21 mouse cellular contexts compared by ENCODE assay signal in the genomic region with DNA sequence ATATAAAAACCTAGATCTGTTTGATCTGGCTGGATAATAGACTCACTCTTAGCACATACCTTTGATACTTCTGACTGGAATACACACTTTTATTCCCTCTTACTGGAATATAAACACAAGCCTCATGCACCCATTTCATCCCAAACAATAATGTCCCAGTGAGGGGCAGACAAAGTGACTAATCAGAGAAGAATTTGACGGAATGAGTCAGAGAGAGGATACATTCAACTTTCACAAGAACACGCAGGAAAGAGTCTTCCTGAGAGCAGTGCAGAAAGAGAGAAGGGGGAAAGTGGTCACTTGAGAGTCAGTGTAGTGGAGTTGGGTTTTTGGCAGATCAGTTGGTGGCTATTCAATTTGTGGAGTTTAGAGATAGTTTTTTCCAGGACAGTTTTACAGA.
"Had no signal": no experiment of that assay in that cellular context is flagged by ENCODE, and none has a peak within 500 bp of the region (broad histone marks: within the 10 kb centered on the region; RNA-seq: fewer than 3 reads in every experiment).

No protein-coding gene starts in this region.

- H3K4me3 ChIP-seq: lung, embryonic 15.5 days; megakaryocyte, embryonic 14.5 days; midbrain, embryonic 13.5 days; midbrain, embryonic 15.5 days; neural tube, embryonic 13.5 days; neural tube, embryonic 15.5 days had no signal

- DNase-seq: liver, postnatal 0 days; lung, adult 2 months; lung, postnatal 14 days; lung, postnatal 36 days; retina, postnatal 1 day; right cerebral cortex, adult 18-20 months; right cerebral cortex, postnatal 25 days; right cerebral cortex, postnatal 4 days; spleen, adult 18-20 months; thymus, adult 2 months; thymus, postnatal 14 days; thymus, postnatal 36 days had no signal

- H3K9ac ChIP-seq: liver, postnatal 0 days; lung, embryonic 15.5 days; midbrain, embryonic 13.5 days; midbrain, embryonic 15.5 days; neural tube, embryonic 13.5 days; neural tube, embryonic 15.5 days had no signal

- H3K27ac ChIP-seq: lung, embryonic 15.5 days; macrophage; midbrain, embryonic 13.5 days; midbrain, embryonic 15.5 days; neural tube, embryonic 13.5 days; neural tube, embryonic 15.5 days had no signal

- H3K4me1 ChIP-seq: lung, embryonic 15.5 days; megakaryocyte, embryonic 14.5 days; midbrain, embryonic 13.5 days; midbrain, embryonic 15.5 days; neural tube, embryonic 13.5 days; neural tube, embryonic 15.5 days had no signal

- H3K36me3 ChIP-seq: lung, embryonic 15.5 days; midbrain, embryonic 13.5 days; midbrain, embryonic 15.5 days; neural tube, embryonic 13.5 days; neural tube, embryonic 15.5 days had no signal

- H3K9me3 ChIP-seq: lung, embryonic 15.5 days; megakaryocyte, embryonic 14.5 days; midbrain, embryonic 13.5 days; midbrain, embryonic 15.5 days; neural tube, embryonic 13.5 days; neural tube, embryonic 15.5 days had no signal

- ATAC-seq: liver, postnatal 0 days; lung, postnatal 0 days; midbrain, embryonic 13.5 days; midbrain, embryonic 15.5 days had no signal

- H3K4me2 ChIP-seq: lung, embryonic 15.5 days; midbrain, embryonic 11.5 days; midbrain, embryonic 13.5 days; midbrain, embryonic 15.5 days; neural tube, embryonic 13.5 days; neural tube, embryonic 15.5 days had no signal

- H3K27me3 ChIP-seq: lung, embryonic 15.5 days; megakaryocyte, embryonic 14.5 days; midbrain, embryonic 13.5 days; midbrain, embryonic 15.5 days; neural tube, embryonic 13.5 days; neural tube, embryonic 15.5 days had no signal
